Mouse (Mus musculus): ENCODE measurements at regions not wholly inside any gene's neighbourhood (a gene's known extent, or its start where the extent isn't known, plus 50 kb on each side); places are given as distances from the start of the nearest gene placed in this dataset.

DNA sequence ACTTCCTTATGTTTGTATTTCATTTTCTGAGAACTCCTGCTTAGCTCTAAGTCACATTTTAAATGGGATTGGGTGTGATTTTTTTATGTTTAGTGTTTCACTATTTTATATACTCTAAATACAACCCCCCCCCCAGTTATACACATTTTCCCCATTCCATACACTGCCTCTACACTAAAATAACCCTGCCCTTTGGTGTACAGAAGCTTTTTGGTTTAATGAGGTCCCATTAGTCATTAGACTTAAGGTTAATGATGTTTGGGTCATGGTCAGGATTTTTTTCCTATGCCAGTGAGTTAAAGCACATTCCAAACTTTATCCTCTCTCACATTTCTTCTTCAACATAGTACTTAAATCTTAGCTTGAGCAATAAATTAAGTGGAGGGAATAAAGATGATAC lies 149.2 kb downstream of the Tinag start:
- TF ChIP-seq CTCF (IDR thresholded peaks at IDR 0.05) = no peak
- H3K27me3 ChIP-seq = no peaks in the 10 kb centered on the region
- ChIA-PET POLR2A (interaction anchor here (0.6 kb wide), 2 partner anchors 10 to 475 kb away, joined by 3 to 4 read pairs; no protein-coding TSS in a partner anchor), CTCF (no interaction called here)
- ATAC-seq = no peak
- no peak for DNase-seq (ENCODE audit: low read depth, low spot score)
- in situ Hi-C loops (cut with MboI; ENCODE audit: low pct_unique_long_range_greater_than_20kb) = no loop called here

GRCm38 (mm10) chr9:76881830-76882229 lies 163.8 kb downstream of the Tinag start:
- DNase-seq (ENCODE audit: low read depth, low spot score) (no peak), ATAC-seq (no peak)
- CTCF ChIA-PET = no interaction called here
- no peak for TF ChIP-seq CTCF (IDR thresholded peaks at IDR 0.05)
- no peaks in the 10 kb centered on the region for H3K27me3 ChIP-seq
- POLR2A ChIA-PET = interaction anchor here (0.7 kb wide), 1 partner anchor 13 kb away, joined by 3 read pairs; no protein-coding TSS in a partner anchor
- in situ Hi-C loops (cut with MboI; ENCODE audit: low pct_unique_long_range_greater_than_20kb) = no loop called here

- ChIA-PET POLR2A (no interaction called here), CTCF (interaction anchor here (1.3 kb wide), 1 partner anchor 58 kb away, joined by 3 read pairs; no protein-coding TSS in a partner anchor)
- ATAC-seq (no peak), DNase-seq (ENCODE audit: low read depth, low spot score) (no peak)
- H3K27me3 ChIP-seq = no peaks in the 10 kb centered on the region
- no peak for TF ChIP-seq CTCF (IDR thresholded peaks at IDR 0.05)
- in situ Hi-C loops (cut with MboI; ENCODE audit: low pct_unique_long_range_greater_than_20kb) = no loop called here
These were observed 169.6 kb downstream of the Tinag start for GRCm38 (mm10) chr9:76876020-76876419.

DNA sequence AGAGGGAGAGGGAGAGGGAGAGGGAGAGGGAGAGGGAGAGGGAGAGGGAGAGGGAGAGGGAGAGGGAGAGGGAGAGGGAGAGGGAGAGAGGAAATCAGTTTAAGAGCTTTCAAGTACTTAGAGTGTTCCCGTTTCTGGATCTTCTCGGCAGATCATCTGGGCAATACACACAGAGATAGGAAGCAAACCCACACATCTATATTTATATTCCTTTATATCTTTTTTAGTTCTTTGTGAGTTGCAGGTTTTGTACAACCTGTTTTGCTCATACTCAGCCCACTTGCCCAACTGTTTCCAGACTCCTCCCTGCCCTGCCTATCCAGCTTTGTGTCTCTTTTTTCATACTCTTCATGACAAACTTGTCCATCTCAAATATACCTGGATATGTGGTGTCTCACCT lies 173.2 kb downstream of the Tinag start:
- in situ Hi-C loops (cut with MboI; ENCODE audit: low pct_unique_long_range_greater_than_20kb) = no loop called here
- TF ChIP-seq CTCF (IDR thresholded peaks at IDR 0.05) = no peak
- ChIA-PET CTCF (no interaction called here), POLR2A (no interaction called here)
- no peak for DNase-seq (ENCODE audit: low read depth, low spot score)
- ATAC-seq = no peak
- no peaks in the 10 kb centered on the region for H3K27me3 ChIP-seq

GRCm38 (mm10) chr9:76869635-76870034 lies 176.0 kb downstream of the Tinag start:
- ChIA-PET POLR2A (no interaction called here), CTCF (no interaction called here)
- ATAC-seq = no peak
- no peak for TF ChIP-seq CTCF (IDR thresholded peaks at IDR 0.05)
- in situ Hi-C loops (cut with MboI; ENCODE audit: low pct_unique_long_range_greater_than_20kb) = no loop called here
- H3K27me3 ChIP-seq = no peaks in the 10 kb centered on the region
- DNase-seq (ENCODE audit: low read depth, low spot score) = no peak

DNA sequence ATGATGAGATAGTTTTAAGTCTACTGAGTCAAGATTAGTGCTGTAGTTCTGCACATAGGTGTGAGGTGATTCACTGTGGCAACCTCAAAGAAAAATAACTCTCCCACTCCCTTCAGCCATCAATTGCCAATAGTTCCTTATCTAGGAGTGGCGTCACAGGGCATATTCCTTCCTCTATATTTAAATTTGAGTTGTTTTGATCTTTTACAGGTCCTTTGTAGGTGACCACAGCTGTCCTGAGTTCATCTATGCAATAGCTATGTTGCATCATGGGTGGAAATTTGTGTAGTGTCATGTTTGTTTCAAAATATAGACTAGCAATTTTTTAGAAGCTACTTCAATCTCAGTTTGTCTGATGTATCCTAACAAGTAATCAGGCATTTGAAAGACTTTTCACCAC lies 177.0 kb downstream of the Tinag start:
- ATAC-seq (no peak), DNase-seq (ENCODE audit: low read depth, low spot score) (no peak)
- in situ Hi-C loops (cut with MboI; ENCODE audit: low pct_unique_long_range_greater_than_20kb) = no loop called here
- no peak for TF ChIP-seq CTCF (IDR thresholded peaks at IDR 0.05)
- CTCF ChIA-PET = no interaction called here
- no peaks in the 10 kb centered on the region for H3K27me3 ChIP-seq
- POLR2A ChIA-PET = no interaction called here

DNA sequence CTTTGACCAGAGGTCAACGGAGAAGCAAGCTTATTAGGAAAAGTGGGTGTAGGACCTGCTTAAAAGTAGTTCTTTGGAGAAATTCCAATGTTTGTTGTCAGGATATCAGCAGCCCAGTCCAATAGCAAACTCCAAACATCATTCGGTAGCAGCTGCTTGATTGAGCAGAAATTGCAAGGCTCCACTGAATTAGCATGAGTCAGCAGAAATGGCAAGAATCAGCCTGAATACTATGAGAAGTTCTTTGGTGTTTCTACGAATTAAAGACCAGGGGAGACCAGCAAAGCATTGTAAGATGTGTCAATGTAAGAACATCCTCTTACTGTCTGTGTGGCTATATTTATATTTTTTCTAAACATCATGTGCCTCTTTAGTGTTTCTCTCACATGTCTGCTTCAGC lies 223.4 kb downstream of the Tinag start:
- DNase-seq (ENCODE audit: low read depth, low spot score) = no peak
- no peak for ATAC-seq
- POLR2A ChIA-PET = interaction anchor here (0.6 kb wide), 1 partner anchor 972 kb away, joined by 3 read pairs; no protein-coding TSS in a partner anchor
- no peak for TF ChIP-seq CTCF (IDR thresholded peaks at IDR 0.05)
- no peaks in the 10 kb centered on the region for H3K27me3 ChIP-seq
- CTCF ChIA-PET = interaction anchor here (1.2 kb wide), 1 partner anchor 18 kb away, joined by 3 read pairs; no protein-coding TSS in a partner anchor
- in situ Hi-C loops (cut with MboI; ENCODE audit: low pct_unique_long_range_greater_than_20kb) = no loop called here

GRCm38 (mm10) chr9:76794951-76795350 lies 228.0 kb upstream of the Fam83b start:
- in situ Hi-C loops (cut with MboI; ENCODE audit: low pct_unique_long_range_greater_than_20kb) = no loop called here
- ChIA-PET CTCF (no interaction called here), POLR2A (no interaction called here)
- no peak for DNase-seq (ENCODE audit: low read depth, low spot score)
- no peak for TF ChIP-seq CTCF (IDR thresholded peaks at IDR 0.05)
- no peaks in the 10 kb centered on the region for H3K27me3 ChIP-seq
- ATAC-seq = no peak

DNA sequence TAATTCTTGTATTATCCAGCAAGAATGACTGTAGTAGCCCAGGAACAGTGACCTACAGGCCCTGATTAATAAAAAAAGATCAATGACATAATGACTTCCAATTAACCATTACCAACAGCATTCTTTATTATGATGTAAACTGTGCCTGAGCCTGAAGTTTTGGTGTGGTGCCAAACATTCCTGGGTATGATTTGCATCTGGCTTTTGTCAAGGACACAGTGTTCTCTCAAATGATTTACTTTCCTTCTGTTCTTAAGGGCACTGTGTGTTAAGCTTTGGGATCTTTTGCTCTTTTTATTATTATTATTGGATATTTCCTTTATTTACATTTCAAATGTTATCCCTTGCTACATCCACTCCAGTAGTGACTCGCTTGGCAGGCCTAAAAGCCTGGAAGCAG lies 221.7 kb upstream of the Fam83b start:
- no peaks in the 10 kb centered on the region for H3K27me3 ChIP-seq
- CTCF ChIA-PET = no interaction called here
- ATAC-seq (no peak), DNase-seq (ENCODE audit: low read depth, low spot score) (no peak)
- POLR2A ChIA-PET = no interaction called here
- in situ Hi-C loops (cut with MboI; ENCODE audit: low pct_unique_long_range_greater_than_20kb) = no loop called here
- TF ChIP-seq CTCF (IDR thresholded peaks at IDR 0.05) = no peak
